Mouse (Mus musculus) lung, postnatal 36 days (tissue): ENCODE data around the gene Mylk2.
A peak's percentile ranks its signal among the peaks of the same experiment; 100 is the strongest.

Experiments
- DNase-seq: peaks from one replicate; pipeline ENCODE4 v3.0.0; 2022; ENCODE audit warnings: mixed read lengths

Gene Mylk2

GRCm38 (mm10) chr2:152911031-152911430, at the start of gene Mylk2:
Gene Mylk2, plus strand, starts transcription at chr2:152911352.
- no peak for DNase-seq

- peak; percentile 5 for DNase-seq
Observed at GRCm38 (mm10) chr2:152861891-152862290, 49.3 kb upstream of the Mylk2 start.

GRCm38 (mm10) chr2:152862638-152863037, 48.5 kb upstream of the Mylk2 start:
- no peak for DNase-seq

GRCm38 (mm10) chr2:152863346-152863745, 47.8 kb upstream of the Mylk2 start:
- DNase-seq, result no peak

DNA sequence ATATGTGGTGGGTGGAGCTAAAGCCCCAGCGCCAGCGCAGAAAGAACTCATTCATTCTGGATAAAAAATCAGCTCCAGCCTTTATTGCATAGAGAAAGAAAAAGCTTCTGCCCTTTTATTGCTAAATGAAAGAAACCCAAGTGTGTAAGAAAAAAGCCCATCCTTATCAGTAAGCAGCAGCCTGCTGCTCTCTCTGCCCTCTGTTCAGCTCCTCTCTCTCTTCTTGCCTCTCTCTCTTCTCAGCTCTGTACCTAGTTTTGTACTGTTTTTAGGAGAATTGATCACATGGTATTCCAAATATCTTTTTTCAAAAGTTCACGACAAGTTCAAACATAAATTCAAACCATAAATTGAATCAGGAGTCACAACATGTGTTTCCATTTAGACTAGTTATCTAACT, 32.9 kb upstream of the Mylk2 start:
- DNase-seq, result no peak

- peak; percentile 22 for DNase-seq
Observed at GRCm38 (mm10) chr2:152880898-152881297, 30.3 kb upstream of the Mylk2 start.

- no peak for DNase-seq
Observed at GRCm38 (mm10) chr2:152884101-152884645, 27.0 kb upstream of the Mylk2 start.

GRCm38 (mm10) chr2:152887230-152887629, 23.9 kb upstream of the Mylk2 start:
- DNase-seq, result no peak

GRCm38 (mm10) chr2:152888774-152889173, 22.4 kb upstream of the Mylk2 start:
- DNase-seq, result no peak

DNA sequence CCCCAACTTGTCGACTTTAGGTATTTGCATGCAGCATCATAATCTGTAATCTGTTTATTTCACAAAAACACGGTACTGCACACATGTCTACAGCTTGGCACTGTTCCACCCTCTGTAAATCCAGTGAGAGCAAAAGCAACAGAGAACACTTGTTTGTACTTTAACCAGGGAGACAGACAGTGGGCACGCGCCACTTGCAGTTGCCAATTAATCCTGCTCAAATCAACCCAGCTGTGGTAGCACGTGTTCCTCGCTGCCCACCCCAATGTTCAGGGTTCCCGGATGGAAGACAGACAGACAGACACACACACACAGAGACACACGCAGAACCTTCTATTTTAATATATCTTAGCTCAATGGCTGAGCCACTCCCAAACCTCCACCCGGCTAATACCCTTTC, 15.3 kb upstream of the Mylk2 start:
- no peak for DNase-seq

- no peak for DNase-seq
Observed at GRCm38 (mm10) chr2:152896926-152897325, 14.2 kb upstream of the Mylk2 start.

DNA sequence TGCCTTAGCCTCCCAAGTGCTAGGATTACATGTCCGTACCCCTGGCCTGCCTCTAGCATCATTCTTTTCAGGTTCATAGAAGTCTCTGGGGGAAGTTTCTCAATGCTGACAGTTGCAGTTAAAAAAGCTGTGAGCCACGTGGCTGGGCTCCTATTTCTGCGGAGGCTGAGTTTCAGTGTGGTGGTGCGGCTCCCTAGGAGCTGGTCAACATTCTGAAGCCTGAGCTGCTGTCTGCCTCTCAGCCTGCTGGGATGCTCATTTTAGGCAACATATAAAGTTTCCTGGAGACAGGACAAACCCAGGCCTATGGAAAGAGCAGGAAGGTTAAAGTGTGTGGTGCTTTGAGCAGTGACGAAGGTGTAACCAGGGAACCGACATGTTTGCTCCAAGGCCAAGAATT, 12.1 kb upstream of the Mylk2 start:
- DNase-seq, result no peak

DNA sequence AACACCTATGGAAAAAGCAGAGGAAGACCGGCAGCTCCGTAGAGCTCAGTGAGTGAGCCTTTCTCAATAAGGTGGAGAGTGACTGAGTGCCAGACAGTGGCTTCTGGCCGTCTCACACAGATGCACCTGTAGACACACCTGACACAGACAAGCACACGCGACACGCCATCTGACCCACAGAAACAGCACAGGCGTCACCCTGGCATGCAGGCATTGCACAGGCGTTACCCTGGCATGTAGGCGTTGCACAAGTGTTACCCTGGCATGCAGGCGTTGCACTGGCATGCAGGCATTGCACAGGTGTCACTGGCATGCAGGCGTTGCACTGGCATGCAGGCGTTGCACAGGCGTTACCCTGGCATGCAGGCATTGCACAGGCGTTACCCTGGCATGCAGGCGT, 9.9 kb upstream of the Mylk2 start:
- no peak for DNase-seq

GRCm38 (mm10) chr2:152902658-152903057, 8.5 kb upstream of the Mylk2 start:
- DNase-seq, result no peak

DNA sequence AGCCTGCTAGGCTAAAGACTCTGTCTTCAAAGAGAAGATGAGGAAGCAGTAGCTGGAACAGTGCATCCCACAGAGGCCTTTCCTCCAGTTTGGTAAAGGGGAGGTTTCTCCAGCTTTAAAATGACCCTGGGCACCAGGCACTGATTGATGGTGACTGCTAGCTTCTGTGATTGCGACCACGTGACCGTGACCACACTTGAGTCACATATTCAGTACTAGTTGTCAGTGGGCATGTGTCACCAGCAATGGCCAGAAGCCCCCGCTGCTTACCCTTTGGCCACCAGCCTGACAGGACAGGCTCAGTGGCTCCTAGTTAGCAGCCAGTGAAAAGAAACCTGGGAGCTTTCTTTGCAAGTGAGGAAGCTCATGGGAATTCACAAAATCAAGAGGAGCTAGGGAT, 7.6 kb upstream of the Mylk2 start:
- peak; percentile 73 for DNase-seq

DNA sequence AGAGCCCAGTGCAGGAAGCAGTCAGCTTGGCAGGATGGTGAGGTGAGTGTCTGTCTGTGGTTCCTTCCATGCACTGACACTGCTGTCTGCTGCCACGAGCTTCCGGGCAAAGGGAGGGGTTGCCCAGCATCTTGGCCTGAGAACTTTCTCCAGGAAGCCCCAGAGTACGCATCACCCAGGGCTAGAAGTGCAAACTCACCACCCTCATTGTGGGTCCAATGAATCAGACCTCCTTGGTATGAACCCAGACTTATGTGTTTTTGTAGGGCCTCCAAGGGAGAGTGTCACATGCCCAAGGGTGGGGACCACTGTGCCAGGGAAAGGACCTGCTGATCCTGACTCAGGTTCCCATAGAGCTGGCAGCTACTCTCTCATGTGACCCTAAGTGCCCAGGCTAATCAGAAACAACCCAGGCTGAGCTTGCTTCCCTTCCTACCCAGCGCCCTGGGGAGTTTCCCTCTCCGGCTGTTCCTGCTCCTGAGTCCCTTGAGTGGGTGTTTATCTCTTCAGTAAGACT, 7.0 kb upstream of the Mylk2 start:
- DNase-seq, result peak; percentile 38

- DNase-seq, result no peak
Observed at GRCm38 (mm10) chr2:152905036-152905829, 5.9 kb upstream of the Mylk2 start.

- DNase-seq, result no peak
Observed at GRCm38 (mm10) chr2:152906274-152907037, 4.7 kb upstream of the Mylk2 start.

- no peak for DNase-seq
Observed at GRCm38 (mm10) chr2:152907114-152907943, 3.8 kb upstream of the Mylk2 start.

- no peak for DNase-seq
Observed at GRCm38 (mm10) chr2:152909848-152910247, 1.3 kb upstream of the Mylk2 start.

DNA sequence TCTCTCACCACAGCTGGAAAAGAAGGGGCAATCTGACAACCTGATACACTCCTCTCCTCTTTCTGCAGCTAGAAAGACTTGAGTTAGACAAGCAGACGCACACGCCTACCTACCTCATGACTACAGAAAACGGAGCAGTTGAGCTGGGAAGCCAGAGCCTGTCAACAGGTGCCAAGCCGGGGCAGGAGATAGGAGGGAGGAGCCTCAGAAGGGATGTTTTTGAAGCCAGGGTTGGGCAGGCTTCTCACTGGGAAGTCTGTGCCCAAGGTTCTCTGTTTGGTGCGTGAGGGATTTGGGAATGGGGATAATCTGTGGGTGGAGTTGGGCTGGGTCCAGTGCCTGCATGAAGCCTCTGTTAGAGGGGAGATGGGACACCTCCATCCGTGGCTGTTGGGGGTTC, 280 bp downstream of the Mylk2 start:
- DNase-seq, result no peak

- no peak for DNase-seq
Observed at GRCm38 (mm10) chr2:152913471-152913870, 2.3 kb downstream of the Mylk2 start.
